Mouse (Mus musculus): ENCODE results near the gene Gstp2.

Gstp2 gene

GRCm38 (mm10) chr19:4046866-4047254 lies 1.0 kb upstream of the Gstp2 start:
- CTCF ChIA-PET, result interaction anchor here (0.5 to 4.8 kb wide), 60 partner anchors 9 to 915 kb away, joined by 3 to 39 read pairs (median 4); partner anchors contain the start of genes Ndufv1 (in 4 of the 4), Gstp1 (in 3 of the 4), Cdk2ap2 (in 2 of the 4) and Gm49405 (in 2 of the 4)
- POLR2A ChIA-PET, result interaction anchor here (0.6 to 8.7 kb wide), 121 partner anchors 8 to 514 kb away, joined by 3 to 109 read pairs (median 6); partner anchors contain the start of genes Gstp1 (in 4 of the 4), Gm49405 (in 3 of the 4), Gstp3 (in 3 of the 4) and Ndufv1 (in 3 of the 4)

GRCm38 (mm10) chr19:4044109-4044508 lies 1.7 kb downstream of the Gstp2 start:
- POLR2A ChIA-PET, result interaction anchor here in 3 of 4 experiments (0.6 to 5.1 kb wide), 12 partner anchors 7 to 201 kb away, joined by 3 to 82 read pairs (median 4); partner anchors contain the start of gene Gstp1 (in 1 of the 3)
- CTCF ChIA-PET, result interaction anchor here in 2 of 4 experiments (0.6 to 2.8 kb wide), 4 partner anchors 13 to 1156 kb away, joined by 3 to 10 read pairs (median 4); no protein-coding TSS in a partner anchor

- POLR2A ChIA-PET, result interaction anchor here in 3 of 4 experiments (0.6 to 4.3 kb wide), 116 partner anchors 8 to 505 kb away, joined by 3 to 42 read pairs (median 4); partner anchors contain the start of genes Cdk2ap2 (in 3 of the 3), Ndufv1 (in 3 of the 3), 1810055G02Rik (in 2 of the 3) and Gm49405 (in 2 of the 3)
- CTCF ChIA-PET, result interaction anchor here (0.6 to 2.7 kb wide), 20 partner anchors 9 to 1008 kb away, joined by 3 to 20 read pairs (median 5); partner anchors contain the start of genes Ndufv1 (in 2 of the 4), Aip (in 1 of the 4), Aldh3b2 (in 1 of the 4) and Gm49405 (in 1 of the 4)
Observed at GRCm38 (mm10) chr19:4042124-4042523, 3.7 kb downstream of the Gstp2 start.

GRCm38 (mm10) chr19:4041500-4041899 lies 4.3 kb downstream of the Gstp2 start:
- POLR2A ChIA-PET, result interaction anchor here in 3 of 4 experiments (0.6 to 4.3 kb wide), 86 partner anchors 7 to 504 kb away, joined by 3 to 42 read pairs (median 5); partner anchors contain the start of genes Cdk2ap2 (in 3 of the 3), Ndufv1 (in 3 of the 3), Gm49405 (in 2 of the 3) and Gstp3 (in 2 of the 3)
- CTCF ChIA-PET, result interaction anchor here in 3 of 4 experiments (0.6 to 2.7 kb wide), 13 partner anchors 10 to 951 kb away, joined by 3 to 20 read pairs (median 6); partner anchors contain the start of genes Aip (in 1 of the 3), Gm49405 (in 1 of the 3), Ndufv1 (in 1 of the 3) and Nudt8 (in 1 of the 3)

- POLR2A ChIA-PET, result interaction anchor here in 3 of 4 experiments (1.3 to 4.3 kb wide), 17 partner anchors 9 to 151 kb away, joined by 3 to 42 read pairs (median 13); partner anchors contain the start of genes Ndufv1 (in 3 of the 3), Gm49405 (in 2 of the 3), Nudt8 (in 2 of the 3) and Acy3 (in 1 of the 3)
- CTCF ChIA-PET, result interaction anchor here in 2 of 4 experiments (0.6 to 2.7 kb wide), 5 partner anchors 11 to 952 kb away, joined by 3 to 20 read pairs (median 10); partner anchors contain the start of gene Ndufv1 (in 1 of the 2)
Observed at GRCm38 (mm10) chr19:4040941-4041340, 4.9 kb downstream of the Gstp2 start.

- ChIA-PET POLR2A (interaction anchor here (0.5 to 5.0 kb wide), 52 partner anchors 9 to 346 kb away, joined by 3 to 82 read pairs (median 3); partner anchors contain the start of genes Gstp2 (in 4 of the 4), Cdk2ap2 (in 2 of the 4), Ndufv1 (in 2 of the 4) and Ppp1ca (in 2 of the 4)), CTCF (interaction anchor here (0.6 to 2.2 kb wide), 15 partner anchors 8 to 681 kb away, joined by 3 to 9 read pairs (median 4); partner anchors contain the start of genes Gstp2 (in 1 of the 4) and Ndufv1 (in 1 of the 4))
Observed at GRCm38 (mm10) chr19:4037788-4038232, 8.0 kb downstream of the Gstp2 start, which contains the start of gene Gstp1. Gstp1 (minus strand) TSS chr19:4037985.

GRCm38 (mm10) chr19:4037154-4037787 lies 8.6 kb downstream of the Gstp2 start:
- POLR2A ChIA-PET, result interaction anchor here (0.5 to 5.0 kb wide), 46 partner anchors 9 to 346 kb away, joined by 3 to 82 read pairs (median 4); partner anchors contain the start of genes Gstp2 (in 4 of the 4), Gm49405 (in 3 of the 4), Nudt8 (in 3 of the 4) and Cdk2ap2 (in 2 of the 4)
- CTCF ChIA-PET, result interaction anchor here (0.6 to 2.2 kb wide), 11 partner anchors 10 to 681 kb away, joined by 3 to 7 read pairs (median 4); partner anchors contain the start of gene Ndufv1 (in 1 of the 4)

GRCm38 (mm10) chr19:4036327-4037045 lies 9.3 kb downstream of the Gstp2 start:
- ChIA-PET CTCF (interaction anchor here in 2 of 4 experiments (0.9 to 1.3 kb wide), 4 partner anchors 10 to 37 kb away, joined by 3 to 5 read pairs (median 4); partner anchors contain the start of genes Gstp2 (in 1 of the 2) and Ndufv1 (in 1 of the 2)), POLR2A (interaction anchor here in 3 of 4 experiments (0.5 to 5.0 kb wide), 21 partner anchors 10 to 277 kb away, joined by 3 to 82 read pairs (median 3); partner anchors contain the start of genes Gstp2 (in 3 of the 3), Gm49405 (in 2 of the 3), Ndufv1 (in 2 of the 3) and Nudt8 (in 2 of the 3))

- ChIA-PET POLR2A (interaction anchor here in 3 of 4 experiments (0.5 to 10.0 kb wide), 18 partner anchors 9 to 267 kb away, joined by 3 to 98 read pairs (median 4); partner anchors contain the start of genes Gstp2 (in 2 of the 3), Ndufv1 (in 2 of the 3), Cdk2ap2 (in 1 of the 3) and Doc2g (in 1 of the 3)), CTCF (interaction anchor here in 3 of 4 experiments (0.6 to 1.3 kb wide), 7 partner anchors 13 to 219 kb away, joined by 3 to 5 read pairs (median 3); partner anchors contain the start of genes Gm49405 (in 1 of the 3), Gstp2 (in 1 of the 3) and Nudt8 (in 1 of the 3))
Observed at GRCm38 (mm10) chr19:4033742-4034141, 12.1 kb downstream of the Gstp2 start.

GRCm38 (mm10) chr19:4033298-4033697 lies 12.5 kb downstream of the Gstp2 start:
- CTCF ChIA-PET, result interaction anchor here in 3 of 4 experiments (0.6 to 1.8 kb wide), 5 partner anchors 13 to 219 kb away, joined by 3 to 7 read pairs (median 4); partner anchors contain the start of gene Gstp2 (in 1 of the 3)
- POLR2A ChIA-PET, result interaction anchor here in 3 of 4 experiments (1.1 to 10.0 kb wide), 7 partner anchors 9 to 91 kb away, joined by 3 to 98 read pairs (median 5); partner anchors contain the start of genes Cdk2ap2 (in 1 of the 3) and Gstp2 (in 1 of the 3)

- POLR2A ChIA-PET, result interaction anchor here (0.5 to 10.0 kb wide), 6 partner anchors 10 to 760 kb away, joined by 3 to 98 read pairs (median 14); partner anchors contain the start of genes AC109138.7 (in 1 of the 4), Clcf1 (in 1 of the 4) and Gstp2 (in 1 of the 4)
- CTCF ChIA-PET, result interaction anchor here in 2 of 4 experiments (0.8 to 1.8 kb wide), 2 partner anchors 20 to 174 kb away, joined by 4 to 7 read pairs; no protein-coding TSS in a partner anchor
Observed at GRCm38 (mm10) chr19:4032668-4033067, 13.2 kb downstream of the Gstp2 start.

- POLR2A ChIA-PET, result interaction anchor here in 2 of 4 experiments (1.0 to 10.0 kb wide), 6 partner anchors 10 to 22 kb away, joined by 4 to 98 read pairs (median 8); partner anchors contain the start of genes Gstp2 (in 2 of the 2) and Gstp1 (in 1 of the 2)
- CTCF ChIA-PET, result interaction anchor here in 2 of 4 experiments (1.4 to 1.8 kb wide), 2 partner anchors 15 to 201 kb away, joined by 3 to 5 read pairs; partner anchors contain the start of gene Ndufv1 (in 1 of the 2)
Observed at GRCm38 (mm10) chr19:4027576-4027975, 18.2 kb downstream of the Gstp2 start.

GRCm38 (mm10) chr19:4023185-4023584 lies 22.6 kb downstream of the Gstp2 start:
- POLR2A ChIA-PET, result interaction anchor here in 3 of 4 experiments (0.7 to 6.4 kb wide), 8 partner anchors 8 to 24 kb away, joined by 3 to 62 read pairs (median 4); partner anchors contain the start of genes Ndufv1 (in 3 of the 3), Gstp1 (in 1 of the 3) and Gstp2 (in 1 of the 3)
- CTCF ChIA-PET, result no interaction called here

GRCm38 (mm10) chr19:4018743-4019583 lies 26.9 kb downstream of the Gstp2 start:
- POLR2A ChIA-PET, result interaction anchor here (0.6 to 6.4 kb wide), 41 partner anchors 11 to 310 kb away, joined by 3 to 62 read pairs (median 4); partner anchors contain the start of genes Gstp1 (in 3 of the 4), Gstp2 (in 3 of the 4), Nudt8 (in 3 of the 4) and Acy3 (in 2 of the 4)
- CTCF ChIA-PET, result interaction anchor here (0.6 to 2.0 kb wide), 54 partner anchors 15 to 594 kb away, joined by 3 to 39 read pairs (median 4); partner anchors contain the start of genes Gstp2 (in 4 of the 4), Cdk2ap2 (in 2 of the 4), Gm49405 (in 2 of the 4) and Nudt8 (in 2 of the 4)

Data from embryonic stem cell, embryonic (primary cell).